Mouse (Mus musculus) cerebellum, adult 2 months (tissue): ENCODE results near the gene Fam222b.

Experiments
- CTCF ChIP-seq: fragments of 200-500 bp; IDR thresholded peaks from 2 replicates; pipeline ENCODE4 v1.5.1; 2011; ENCODE audit warnings: low read depth, mild to moderate bottlenecking, control low read depth, low read length, moderate library complexity, borderline replicate concordance; ENCODE audit not compliant: insufficient read depth
- POLR2A ChIP-seq: fragments of 200-500 bp; IDR thresholded peaks from 2 replicates; pipeline ENCODE4 v1.6.1; 2011; ENCODE audit warnings: low read length, control low read depth, borderline replicate concordance; ENCODE audit not compliant: insufficient read depth

GRCm38 (mm10) chr11:78069130-78069529 is 25.3 kb upstream of the Fam222b start:
- TF ChIP-seq CTCF (no peak), POLR2A (no peak)
